Mouse (Mus musculus): Measurements from ENCODE around the gene Hoxd8. TPM values are rescaled to one million over a fixed set of nuclear protein-coding genes. Genes with fewer than 3 reads are reported as not detected.

Gene Hoxd8
- polyA plus RNA-seq, 1 experiment from 2014 or later, result 1.3 TPM

DNA sequence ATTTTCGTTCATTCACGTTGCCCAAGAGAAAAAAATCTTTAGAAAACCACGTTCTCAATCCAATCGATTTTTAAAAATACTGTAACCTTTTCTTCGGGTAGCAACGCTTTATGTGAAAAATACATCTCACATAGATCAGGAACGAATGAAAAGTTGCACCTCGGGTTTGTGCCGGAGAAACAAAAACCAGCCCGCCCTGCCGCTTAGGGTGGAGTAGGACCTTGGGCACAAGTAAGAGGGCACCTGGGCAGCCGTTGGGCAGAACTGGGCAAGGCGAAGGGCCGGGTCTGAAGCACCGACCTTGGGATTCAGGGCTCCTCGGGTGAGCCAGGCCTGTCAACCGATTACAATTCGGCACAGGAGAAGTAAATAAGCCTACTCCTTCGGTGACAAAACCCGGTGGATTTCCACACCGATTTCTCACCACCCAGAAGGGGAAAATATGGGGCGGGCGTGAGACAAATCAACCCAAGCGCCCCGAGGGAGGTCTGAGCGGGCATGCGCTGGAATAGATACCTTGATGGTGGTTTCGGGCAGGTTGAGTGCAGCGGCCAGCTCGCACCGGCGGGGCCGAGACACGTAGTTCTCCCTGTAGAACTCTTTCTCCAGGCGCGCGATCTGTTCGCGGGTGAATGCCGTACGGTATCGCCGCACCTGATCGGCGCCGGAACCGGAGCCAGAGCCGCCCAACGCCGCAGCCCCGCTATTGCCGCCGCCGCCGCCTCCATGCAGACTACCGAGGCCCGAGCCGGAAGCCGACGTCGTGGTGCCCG, 47.0 kb upstream of the Hoxd8 start:
- Histone ChIP-seq H3K9ac (ENCODE audit: low read length) (no peak overlapping the region), H3K4me1 (replicated peaks; ENCODE audit: control insufficient read depth, insufficient read depth) (no peaks in the 10 kb centered on the region), H3K36me3 (ENCODE audit: control insufficient read depth, insufficient read depth, low read length) (no peaks in the 10 kb centered on the region), H3K4me3 (ENCODE audit: low read depth, low read length) (peak overlapping the region; percentile 21; the same call in 1 of the 2 replicates), H3K9me3 (ENCODE audit: control insufficient read depth, low read length) (no peaks in the 10 kb centered on the region), H3K4me2 (replicated peaks; ENCODE audit: low read depth) (peak overlapping the region; percentile 17; the same call in 1 of the 2 replicates), H3K27me3 (ENCODE audit: control insufficient read depth, insufficient read depth, low read length) (peaks cover 40% of the 10 kb centered on the region), H3K27ac (replicated peaks) (no peak overlapping the region)
- TF ChIP-seq EP300 (optimal IDR thresholded peaks at IDR 0.05) (no peak), CTCF (IDR thresholded peaks at IDR 0.05; ENCODE audit: low read depth) (no peak)
- 3% methylated on average over 62 of the region's 62 CpGs for WGBS
- no peak for DNase-seq (ENCODE audit: low spot score)
- ATAC-seq (ENCODE audit: low FRiP score, low TSS enrichment), result no peak

DNA sequence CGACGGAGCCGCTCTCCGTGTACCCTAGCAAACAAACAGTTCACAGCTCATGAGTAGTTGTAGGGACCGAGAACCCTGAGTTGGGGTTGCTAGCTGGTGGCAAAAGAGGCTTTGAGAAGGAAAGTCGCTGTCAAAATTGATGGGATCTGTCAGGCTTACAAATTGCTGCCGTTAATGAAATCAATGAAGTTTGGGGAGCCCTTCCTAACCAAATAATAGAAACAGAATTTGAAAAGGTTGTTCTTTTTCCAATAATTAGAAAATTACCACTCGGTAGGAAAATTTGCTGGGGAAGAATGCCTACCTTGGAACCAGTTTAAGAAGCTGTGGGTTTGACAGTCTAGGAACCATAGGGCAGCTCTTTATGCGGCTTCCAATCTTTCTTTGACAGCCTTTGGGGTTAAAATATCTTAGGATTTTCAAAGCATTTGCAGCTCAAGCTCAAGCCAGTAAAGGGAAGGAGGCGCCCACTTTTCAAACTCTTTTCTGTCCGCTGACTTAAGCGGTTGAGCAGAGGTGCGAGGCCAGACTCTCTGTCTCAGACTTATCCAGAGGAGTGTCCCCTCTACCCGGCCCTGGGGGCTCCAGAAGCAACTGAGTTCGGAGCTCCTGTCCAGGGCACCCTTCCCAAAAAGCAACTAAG, 46.3 kb upstream of the Hoxd8 start:
- ATAC-seq (ENCODE audit: low FRiP score, low TSS enrichment) (no peak), DNase-seq (ENCODE audit: low spot score) (no peak)
- Histone ChIP-seq H3K27ac (replicated peaks) (no peak overlapping the region), H3K36me3 (ENCODE audit: control insufficient read depth, insufficient read depth, low read length) (no peaks in the 10 kb centered on the region), H3K9me3 (ENCODE audit: control insufficient read depth, low read length) (no peaks in the 10 kb centered on the region), H3K4me2 (replicated peaks; ENCODE audit: low read depth) (peak overlapping the region; percentile 17; the same call in 1 of the 2 replicates), H3K4me1 (replicated peaks; ENCODE audit: control insufficient read depth, insufficient read depth) (no peaks in the 10 kb centered on the region), H3K27me3 (ENCODE audit: control insufficient read depth, insufficient read depth, low read length) (peaks cover 42% of the 10 kb centered on the region), H3K9ac (ENCODE audit: low read length) (no peak overlapping the region), H3K4me3 (ENCODE audit: low read depth, low read length) (peak overlapping the region; percentile 21; the same call in 1 of the 2 replicates)
- WGBS, result 3% methylated on average over 15 of the region's 15 CpGs
- no peak for TF ChIP-seq CTCF (IDR thresholded peaks at IDR 0.05; ENCODE audit: low read depth)
- TF ChIP-seq EP300 (optimal IDR thresholded peaks at IDR 0.05), result no peak

DNA sequence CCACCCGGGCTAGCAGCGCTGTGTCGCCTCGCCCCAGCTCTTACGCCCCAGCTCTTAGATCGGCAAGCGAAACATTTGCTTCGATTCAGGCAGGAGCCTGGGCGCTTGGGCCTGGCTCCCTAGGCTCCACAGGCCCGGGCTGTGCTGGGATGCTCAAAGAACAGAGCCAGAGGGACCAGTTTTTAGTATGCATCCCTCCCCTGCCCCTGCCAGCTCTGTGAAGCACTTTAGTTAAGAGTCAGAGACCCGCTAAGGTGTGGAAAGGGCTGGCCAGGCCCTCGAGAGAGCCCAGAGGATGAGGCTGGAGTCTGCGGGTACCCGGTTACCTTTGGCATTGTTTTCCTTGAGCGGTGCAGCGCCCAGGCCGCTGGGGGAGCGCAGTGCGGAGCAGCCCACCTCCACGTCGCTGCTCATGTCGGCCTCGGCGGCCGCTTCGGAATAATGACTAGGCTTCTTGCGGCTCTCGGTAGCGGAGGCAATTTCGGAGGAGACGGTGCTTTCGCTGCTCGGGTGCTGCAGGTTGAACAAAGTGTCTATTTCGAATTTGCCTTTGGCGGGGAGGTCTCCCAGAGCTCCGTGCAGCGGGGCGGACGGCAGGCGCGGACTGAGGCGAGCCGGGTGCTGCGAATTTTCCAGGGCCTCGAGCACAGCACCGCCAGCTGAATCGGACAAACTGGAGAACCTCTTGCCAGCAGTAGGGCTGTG, 45.6 kb upstream of the Hoxd8 start:
- no peak for TF ChIP-seq CTCF (IDR thresholded peaks at IDR 0.05; ENCODE audit: low read depth)
- TF ChIP-seq EP300 (optimal IDR thresholded peaks at IDR 0.05), result no peak
- no peaks in the 10 kb centered on the region for H3K36me3 ChIP-seq (ENCODE audit: control insufficient read depth, insufficient read depth, low read length)
- no peak for DNase-seq (ENCODE audit: low spot score)
- ATAC-seq (ENCODE audit: low FRiP score, low TSS enrichment), result no peak
- 4% methylated on average over 47 of the region's 47 CpGs for WGBS
- H3K4me1 ChIP-seq (replicated peaks; ENCODE audit: control insufficient read depth, insufficient read depth), result no peaks in the 10 kb centered on the region
- H3K4me3 ChIP-seq (ENCODE audit: low read depth, low read length), result no peak overlapping the region
- no peak overlapping the region for H3K27ac ChIP-seq (replicated peaks)
- H3K4me2 ChIP-seq (replicated peaks; ENCODE audit: low read depth), result no peak overlapping the region
- H3K27me3 ChIP-seq (ENCODE audit: control insufficient read depth, insufficient read depth, low read length), result peaks cover 49% of the 10 kb centered on the region
- no peaks in the 10 kb centered on the region for H3K9me3 ChIP-seq (ENCODE audit: control insufficient read depth, low read length)
- no peak overlapping the region for H3K9ac ChIP-seq (ENCODE audit: low read length)

DNA sequence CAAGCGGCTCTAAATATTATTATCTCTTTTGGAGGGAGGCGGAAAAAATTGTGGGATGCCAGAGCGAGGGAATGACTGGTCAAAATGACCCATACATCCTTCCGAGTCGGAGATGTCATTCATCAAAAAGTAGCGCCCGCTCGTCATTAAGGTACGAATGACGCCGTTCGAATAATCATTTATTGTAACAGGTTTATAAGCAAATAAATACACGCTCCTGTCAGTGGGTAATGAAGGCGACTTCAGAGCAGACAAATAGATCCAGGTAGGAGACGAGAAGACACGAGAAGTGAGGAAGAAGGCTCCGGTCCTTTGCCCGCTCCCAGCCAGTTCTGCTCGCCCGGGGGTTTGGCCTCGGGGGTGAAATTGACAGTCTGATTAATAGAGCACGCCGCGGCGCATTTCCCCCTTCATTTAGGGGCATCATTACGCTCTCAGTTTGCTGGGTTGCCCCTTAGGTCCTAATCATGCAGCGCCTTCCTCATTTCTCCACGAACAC, 44.9 kb upstream of the Hoxd8 start, which contains the start of gene Evx2:
Gene Evx2 (minus strand): TSS at position 51 of the 499 bp plus-strand sequence.
- 5% methylated on average over 28 of the region's 28 CpGs for WGBS
- H3K27ac ChIP-seq (replicated peaks), result no peak within 1 kb of the TSS
- H3K9ac ChIP-seq (ENCODE audit: low read length), result no peak within 1 kb of the TSS
- H3K36me3 ChIP-seq (ENCODE audit: control insufficient read depth, insufficient read depth, low read length), result no peaks in the 10 kb centered on the region
- no peak within 1 kb of the TSS for H3K4me2 ChIP-seq (replicated peaks; ENCODE audit: low read depth)
- no peaks in the 10 kb centered on the region for H3K9me3 ChIP-seq (ENCODE audit: control insufficient read depth, low read length)
- ATAC-seq (ENCODE audit: low FRiP score, low TSS enrichment) (no peak), DNase-seq (ENCODE audit: low spot score) (no peak)
- no peak for TF ChIP-seq CTCF (IDR thresholded peaks at IDR 0.05; ENCODE audit: low read depth)
- no peak for TF ChIP-seq EP300 (optimal IDR thresholded peaks at IDR 0.05)
- no peaks in the 10 kb centered on the region for H3K4me1 ChIP-seq (replicated peaks; ENCODE audit: control insufficient read depth, insufficient read depth)
- no peak within 1 kb of the TSS for H3K4me3 ChIP-seq (ENCODE audit: low read depth, low read length)
- peaks cover 48% of the 10 kb centered on the region for H3K27me3 ChIP-seq (ENCODE audit: control insufficient read depth, insufficient read depth, low read length)

DNA sequence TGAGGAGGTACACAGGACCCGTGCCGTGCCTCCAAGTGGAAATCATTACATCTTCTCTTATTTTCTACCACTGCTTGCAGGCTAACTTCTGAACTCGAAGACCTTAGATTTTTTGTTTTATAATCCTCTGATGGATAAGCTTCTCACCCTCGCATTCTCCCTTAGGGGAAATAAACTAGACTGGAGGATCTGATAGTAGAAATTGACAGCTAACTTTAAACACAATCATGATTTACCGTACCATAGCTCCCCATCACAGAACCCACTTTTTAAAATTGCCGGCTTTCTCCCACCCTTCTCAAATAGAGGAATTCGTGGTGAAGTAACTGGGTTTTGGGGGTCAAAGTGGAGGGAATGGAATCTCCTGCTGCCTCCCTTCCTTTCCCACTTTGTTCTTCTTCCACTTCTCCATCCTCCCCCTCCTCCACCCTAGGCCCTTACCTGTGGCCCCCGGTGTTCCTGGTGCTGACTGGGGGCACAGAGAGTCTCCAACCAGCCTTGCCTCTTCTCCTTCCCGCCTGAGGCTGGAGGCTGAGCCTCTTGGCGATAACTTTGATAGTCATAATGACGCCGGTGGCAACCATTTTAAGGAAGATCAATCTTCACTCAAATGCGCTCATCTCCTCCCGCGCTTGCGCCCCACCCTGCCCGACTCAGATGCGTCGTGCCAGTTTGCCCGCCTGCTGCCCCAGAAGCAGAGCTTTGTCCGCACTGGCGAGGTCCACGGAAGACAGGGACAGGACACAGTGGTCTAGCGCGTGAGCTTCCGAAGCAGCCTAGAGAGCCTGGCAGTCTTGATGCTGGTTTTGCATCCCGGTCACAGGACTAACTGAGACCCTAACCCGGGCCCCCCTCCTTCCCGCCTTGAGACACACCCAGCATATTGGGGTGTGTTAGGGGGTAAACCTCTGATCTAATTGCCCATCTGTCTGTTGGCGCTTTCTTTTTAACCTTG, 43.7 kb upstream of the Hoxd8 start:
- peaks cover 51% of the 10 kb centered on the region for H3K27me3 ChIP-seq (ENCODE audit: control insufficient read depth, insufficient read depth, low read length)
- H3K4me3 ChIP-seq (ENCODE audit: low read depth, low read length), result no peak overlapping the region
- TF ChIP-seq EP300 (optimal IDR thresholded peaks at IDR 0.05) (no peak), CTCF (IDR thresholded peaks at IDR 0.05; ENCODE audit: low read depth) (no peak)
- no peaks in the 10 kb centered on the region for H3K36me3 ChIP-seq (ENCODE audit: control insufficient read depth, insufficient read depth, low read length)
- ATAC-seq (ENCODE audit: low FRiP score, low TSS enrichment), result no peak
- H3K9ac ChIP-seq (ENCODE audit: low read length), result no peak overlapping the region
- WGBS, result 4% methylated on average over 30 of the region's 30 CpGs
- no peak overlapping the region for H3K4me2 ChIP-seq (replicated peaks; ENCODE audit: low read depth)
- no peak overlapping the region for H3K27ac ChIP-seq (replicated peaks)
- DNase-seq (ENCODE audit: low spot score), result no peak
- no peaks in the 10 kb centered on the region for H3K4me1 ChIP-seq (replicated peaks; ENCODE audit: control insufficient read depth, insufficient read depth)
- H3K9me3 ChIP-seq (ENCODE audit: control insufficient read depth, low read length), result no peaks in the 10 kb centered on the region

All from stomach, postnatal 0 days (tissue).